Mouse (Mus musculus): ENCODE measurements at regions not wholly inside any gene's neighbourhood (a gene's known extent, or its start where the extent isn't known, plus 50 kb on each side); places are given as distances from the start of the nearest gene placed in this dataset.

- H3K4me1 ChIP-seq (ENCODE audit: control insufficient read depth, insufficient read depth, low read length): peaks cover 4% of the 10 kb centered on the region; the same call in 1 of the 2 replicates
- no peak overlapping the region for H3K4me2 ChIP-seq
- DNase-seq (ENCODE audit: low spot score, missing footprints) (no peak), ATAC-seq (ENCODE audit: low FRiP score) (no peak)
- no peak overlapping the region for H3K9ac ChIP-seq (ENCODE audit: low read length)
- no peak overlapping the region for H3K27ac ChIP-seq (ENCODE audit: low read depth, low read length)
- no peaks in the 10 kb centered on the region for H3K36me3 ChIP-seq (ENCODE audit: control insufficient read depth, insufficient read depth, low read length)
- H3K9me3 ChIP-seq (ENCODE audit: control insufficient read depth, low read length): no peaks in the 10 kb centered on the region
- no peaks in the 10 kb centered on the region for H3K27me3 ChIP-seq (ENCODE audit: control insufficient read depth, insufficient read depth, low read length)
- no peak overlapping the region for H3K4me3 ChIP-seq (ENCODE audit: low read depth, low read length)
- 88% methylated on average over 3 of the region's 3 CpGs for WGBS
Measured at GRCm38 (mm10) chr9:74780419-74780818, 81.3 kb upstream of the Onecut1 start.

DNA sequence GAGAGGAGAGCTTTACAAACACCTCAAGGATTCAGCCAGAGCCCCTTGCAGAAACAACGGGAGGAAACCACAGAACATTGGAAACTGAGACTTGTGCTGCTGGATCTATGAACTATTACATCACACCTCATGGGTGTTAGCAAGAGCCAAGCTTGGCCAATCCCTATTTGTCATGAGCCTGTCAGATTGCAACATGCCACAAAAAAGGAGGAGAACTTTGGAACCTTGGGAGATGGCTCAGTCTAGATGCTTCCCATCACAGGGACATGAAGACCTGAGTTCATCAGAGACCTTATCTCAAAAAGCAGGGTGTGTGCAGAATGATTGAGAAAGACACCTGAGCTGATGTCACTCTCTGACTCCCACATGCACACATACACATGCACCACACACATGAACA, 68.3 kb upstream of the Onecut1 start:
- H3K9me3 ChIP-seq (ENCODE audit: control insufficient read depth, low read length): no peaks in the 10 kb centered on the region
- whole genome bisulfite sequencing: 81% methylated on average over 1 of the region's 1 CpGs
- no peaks in the 10 kb centered on the region for H3K4me1 ChIP-seq (ENCODE audit: control insufficient read depth, insufficient read depth, low read length)
- H3K27me3 ChIP-seq (ENCODE audit: control insufficient read depth, insufficient read depth, low read length): no peaks in the 10 kb centered on the region
- no peak overlapping the region for H3K4me2 ChIP-seq
- no peak overlapping the region for H3K4me3 ChIP-seq (ENCODE audit: low read depth, low read length)
- DNase-seq (ENCODE audit: low spot score, missing footprints) (no peak), ATAC-seq (ENCODE audit: low FRiP score) (no peak)
- H3K36me3 ChIP-seq (ENCODE audit: control insufficient read depth, insufficient read depth, low read length): no peaks in the 10 kb centered on the region
- H3K27ac ChIP-seq (ENCODE audit: low read depth, low read length): no peak overlapping the region
- no peak overlapping the region for H3K9ac ChIP-seq (ENCODE audit: low read length)

- no peak for DNase-seq (ENCODE audit: low spot score, missing footprints)
- no peak overlapping the region for H3K4me3 ChIP-seq (ENCODE audit: low read depth, low read length)
- H3K9ac ChIP-seq (ENCODE audit: low read length): no peak overlapping the region
- WGBS: 86% methylated on average over 4 of the region's 4 CpGs
- H3K9me3 ChIP-seq (ENCODE audit: control insufficient read depth, low read length): no peaks in the 10 kb centered on the region
- no peaks in the 10 kb centered on the region for H3K4me1 ChIP-seq (ENCODE audit: control insufficient read depth, insufficient read depth, low read length)
- ATAC-seq (ENCODE audit: low FRiP score): no peak
- no peaks in the 10 kb centered on the region for H3K27me3 ChIP-seq (ENCODE audit: control insufficient read depth, insufficient read depth, low read length)
- H3K36me3 ChIP-seq (ENCODE audit: control insufficient read depth, insufficient read depth, low read length): no peaks in the 10 kb centered on the region
- no peak overlapping the region for H3K27ac ChIP-seq (ENCODE audit: low read depth, low read length)
- H3K4me2 ChIP-seq: no peak overlapping the region
Measured at GRCm38 (mm10) chr9:74795994-74796393, 65.7 kb upstream of the Onecut1 start.

DNA sequence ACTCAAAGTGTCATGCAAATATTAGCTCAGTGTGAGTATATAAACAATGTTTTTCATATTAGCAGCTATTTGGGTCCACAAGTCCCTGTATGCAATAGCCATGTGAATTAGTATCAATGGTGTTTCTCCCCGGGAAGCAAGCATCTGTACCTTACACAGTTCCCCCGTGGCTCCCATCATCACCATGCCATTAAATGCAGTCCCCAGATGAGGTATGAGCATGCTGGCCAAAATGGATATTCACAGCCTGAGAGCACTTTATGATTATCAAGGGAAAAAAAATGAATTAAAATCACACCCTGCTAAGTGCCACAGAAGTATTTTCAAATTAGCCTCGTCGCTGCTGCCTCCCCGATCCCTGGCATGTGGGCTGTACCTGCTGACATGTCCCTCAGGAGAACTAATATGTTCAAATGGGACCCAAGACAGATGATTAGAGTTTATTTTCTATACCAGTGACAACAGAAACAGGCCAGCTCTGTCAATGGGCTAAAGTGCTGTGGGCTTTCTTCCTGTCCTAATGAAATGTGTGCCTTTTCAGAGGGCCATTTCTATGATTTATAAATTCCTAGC, 64.4 kb upstream of the Onecut1 start:
- Histone ChIP-seq H3K27me3 (ENCODE audit: control insufficient read depth, insufficient read depth, low read length) (no peaks in the 10 kb centered on the region), H3K4me2 (no peak overlapping the region), H3K9ac (ENCODE audit: low read length) (no peak overlapping the region), H3K4me3 (ENCODE audit: low read depth, low read length) (no peak overlapping the region), H3K4me1 (ENCODE audit: control insufficient read depth, insufficient read depth, low read length) (no peaks in the 10 kb centered on the region), H3K27ac (ENCODE audit: low read depth, low read length) (no peak overlapping the region), H3K36me3 (ENCODE audit: control insufficient read depth, insufficient read depth, low read length) (no peaks in the 10 kb centered on the region), H3K9me3 (ENCODE audit: control insufficient read depth, low read length) (no peaks in the 10 kb centered on the region)
- ATAC-seq (ENCODE audit: low FRiP score) (no peak), DNase-seq (ENCODE audit: low spot score, missing footprints) (no peak)
- whole genome bisulfite sequencing: 78% methylated on average over 5 of the region's 5 CpGs

DNA sequence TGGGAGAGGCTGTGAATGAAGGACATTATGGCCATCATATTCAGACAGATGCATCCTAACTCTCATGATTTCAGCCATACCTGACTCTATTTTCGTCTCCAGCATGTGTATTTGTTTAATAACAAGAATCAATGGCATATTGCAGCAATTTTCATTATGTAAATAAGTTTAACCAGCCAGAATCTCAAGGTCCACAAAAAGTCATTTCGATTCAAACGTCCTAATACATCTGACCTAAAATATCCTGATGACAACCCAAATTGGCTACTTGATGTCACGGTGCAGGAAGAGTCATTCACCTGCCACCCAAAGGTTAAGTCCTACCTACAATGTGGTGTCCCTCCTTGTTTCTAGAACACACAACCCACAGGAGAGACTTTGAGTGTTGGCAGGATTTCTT, 60.6 kb upstream of the Onecut1 start:
- H3K4me2 ChIP-seq: no peak overlapping the region
- no peaks in the 10 kb centered on the region for H3K36me3 ChIP-seq (ENCODE audit: control insufficient read depth, insufficient read depth, low read length)
- no peak overlapping the region for H3K27ac ChIP-seq (ENCODE audit: low read depth, low read length)
- no peaks in the 10 kb centered on the region for H3K4me1 ChIP-seq (ENCODE audit: control insufficient read depth, insufficient read depth, low read length)
- no peak for DNase-seq (ENCODE audit: low spot score, missing footprints)
- no peak overlapping the region for H3K9ac ChIP-seq (ENCODE audit: low read length)
- H3K4me3 ChIP-seq (ENCODE audit: low read depth, low read length): no peak overlapping the region
- no peaks in the 10 kb centered on the region for H3K9me3 ChIP-seq (ENCODE audit: control insufficient read depth, low read length)
- WGBS: 79% methylated on average over 4 of the region's 4 CpGs
- H3K27me3 ChIP-seq (ENCODE audit: control insufficient read depth, insufficient read depth, low read length): no peaks in the 10 kb centered on the region
- no peak for ATAC-seq (ENCODE audit: low FRiP score)

DNA sequence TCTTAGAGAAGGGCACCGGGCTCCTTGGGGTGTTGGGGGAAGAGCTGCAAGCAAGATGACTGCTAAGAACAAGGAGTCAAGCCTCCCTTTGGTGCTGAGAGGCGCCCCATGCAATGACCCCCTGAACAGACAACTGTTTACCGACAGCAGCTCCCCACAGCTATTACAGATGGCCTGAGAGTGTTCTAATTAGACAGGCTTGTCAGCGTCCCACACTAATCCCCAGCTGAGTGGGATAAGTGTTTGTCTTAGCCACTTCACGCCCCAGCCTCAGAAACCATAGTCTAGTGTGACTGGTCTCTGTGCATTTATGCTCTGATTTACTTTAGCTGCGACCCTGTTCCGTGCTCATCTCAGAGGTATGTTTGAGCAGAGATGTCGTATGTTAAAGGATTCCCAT, 50.3 kb upstream of the Onecut1 start:
- H3K9me3 ChIP-seq (ENCODE audit: control insufficient read depth, low read length): no peaks in the 10 kb centered on the region
- no peak overlapping the region for H3K4me3 ChIP-seq (ENCODE audit: low read depth, low read length)
- no peak overlapping the region for H3K9ac ChIP-seq (ENCODE audit: low read length)
- peak overlapping the region; percentile 3; the same call in 1 of the 2 replicates for H3K4me2 ChIP-seq
- 13% methylated on average over 8 of the region's 8 CpGs for WGBS
- DNase-seq (ENCODE audit: low spot score, missing footprints) (no peak), ATAC-seq (ENCODE audit: low FRiP score) (peak; percentile 82)
- no peaks in the 10 kb centered on the region for H3K36me3 ChIP-seq (ENCODE audit: control insufficient read depth, insufficient read depth, low read length)
- H3K27ac ChIP-seq (ENCODE audit: low read depth, low read length): no peak overlapping the region; the same call in 1 of the 2 replicates
- peaks cover 11% of the 10 kb centered on the region for H3K4me1 ChIP-seq (ENCODE audit: control insufficient read depth, insufficient read depth, low read length)
- no peaks in the 10 kb centered on the region for H3K27me3 ChIP-seq (ENCODE audit: control insufficient read depth, insufficient read depth, low read length)
